Mouse (Mus musculus) G1E (cell line): ENCODE results near the gene Atg101. TPM values are rescaled to one million over a fixed set of nuclear protein-coding genes. Genes with fewer than 3 reads are reported as not detected.

Source experiments
- ATAC-seq: 2 replicates; pipeline ENCODE4 v1.8.0; 2016; ENCODE audit warnings: mild to moderate bottlenecking; ENCODE audit not compliant: insufficient number of reproducible peaks, poor library complexity, low FRiP score, severe bottlenecking; ENCODE audit errors: extremely low read depth
- DNase-seq: peaks from one replicate; pipeline ENCODE4 v3.0.0; 2012; ENCODE audit warnings: low spot score
- H3K27me3 ChIP-seq: 2 replicates; pipeline ENCODE4 v1.6.1; 2012; ENCODE audit warnings: mild to moderate bottlenecking, low read length, inconsistent platforms; ENCODE audit not compliant: insufficient read depth
- H3K36me3 ChIP-seq: replicated peaks from 2 replicates; pipeline ENCODE3; 2012; ENCODE audit warnings: mild to moderate bottlenecking, inconsistent platforms
- H3K4me1 ChIP-seq: 2 replicates; pipeline ENCODE4 v1.6.1; 2012; ENCODE audit warnings: low read depth, low read length, inconsistent platforms, mixed read lengths; ENCODE audit not compliant: insufficient read depth
- H3K4me3 ChIP-seq: 2 replicates; pipeline ENCODE4 v1.5.1; 2012; ENCODE audit warnings: low read depth, mild to moderate bottlenecking, inconsistent platforms, low read length, moderate library complexity, mixed read lengths
- H3K9me3 ChIP-seq: replicated peaks from 2 replicates; pipeline ENCODE4 v1.6.1; 2012; ENCODE audit warnings: inconsistent platforms
- CTCF ChIP-seq: IDR thresholded peaks from 2 replicates; pipeline ENCODE4 v1.5.1; 2012; ENCODE audit warnings: low read depth, low read length, inconsistent platforms, mixed read lengths
- GATA1 ChIP-seq: IDR thresholded peaks from 2 replicates; pipeline ENCODE4 v1.6.1; 2012; ENCODE audit warnings: borderline replicate concordance, low read length, inconsistent platforms, mixed read lengths
- GATA2 ChIP-seq: IDR thresholded peaks from 2 replicates; pipeline ENCODE4 v1.6.1; 2012; ENCODE audit warnings: low read depth, low read length, inconsistent platforms, borderline replicate concordance
- POLR2AphosphoS5 ChIP-seq: IDR thresholded peaks from 2 replicates; pipeline ENCODE4 v1.6.1; 2012; ENCODE audit warnings: low read depth, low read length, inconsistent platforms; ENCODE audit not compliant: insufficient replicate concordance
- TAL1 ChIP-seq: conservative IDR thresholded peaks from 2 replicates; pipeline ENCODE4 v1.6.1; 2012; ENCODE audit warnings: low read depth, low read length, inconsistent platforms, mixed read lengths
- polyA plus RNA-seq: library from polyadenylated mRNA; stranded (reverse); fragments of >175 nt; gene quantifications from 2 replicates; pipeline ENCODE4 v1.2.3, GENCODE M21; 2012
- total RNA-seq, 2 experiments: library from RNA; stranded (forward) in 1 of 2; stranded (reverse) in 1 of 2; fragments of 200-1000 nt in 1 of 2; fragments of >200 nt in 1 of 2; fragmentation: Nextera tagmentation in 1 of 2; gene quantifications; 2 replicates each; pipeline ENCODE4 v1.2.3; 2014 to 2017

Gene Atg101
- total and polyA plus RNA-seq, 3 experiments: 5.9 to 42.5 (median 34.6) TPM

DNA sequence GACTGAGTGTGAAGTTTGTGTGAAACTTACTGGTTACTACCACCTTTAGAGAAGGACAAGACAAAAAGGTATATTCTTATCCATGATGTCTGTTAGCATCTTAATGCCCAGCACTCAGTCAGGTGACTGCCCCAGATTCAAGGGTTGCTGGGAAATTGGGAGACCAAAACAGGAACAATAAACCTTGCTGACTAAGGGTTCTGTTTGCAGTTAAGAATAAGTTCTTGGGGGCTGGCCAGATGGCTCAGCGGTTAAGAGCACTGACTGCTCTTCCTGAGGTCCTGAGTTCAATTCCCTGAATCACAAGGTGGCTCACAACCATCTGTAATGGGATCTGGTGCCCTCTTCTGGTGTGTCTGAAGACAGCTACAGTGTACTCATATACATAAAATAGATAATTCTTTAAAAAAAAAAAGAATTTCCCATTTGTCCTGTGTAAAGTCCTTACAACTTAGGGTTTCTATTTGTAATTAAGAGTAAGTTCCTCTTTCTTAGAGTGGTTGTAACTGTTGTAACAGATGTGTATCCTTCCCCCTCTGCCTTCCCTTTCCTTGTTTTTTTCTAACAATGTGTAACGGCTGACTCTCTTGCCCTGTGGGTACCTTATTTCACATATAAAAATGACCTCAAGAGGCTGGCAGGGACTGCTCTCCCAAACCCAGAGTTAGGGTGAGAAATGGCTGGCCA is 33.9 kb downstream of the Atg101 start:
- no peak for TF ChIP-seq CTCF
- no peak for TF ChIP-seq GATA2
- no peak for TF ChIP-seq TAL1
- ATAC-seq (no peak), DNase-seq (no peak)
- Histone ChIP-seq H3K4me3 (no peak overlapping the region), H3K36me3 (no peaks in the 10 kb centered on the region), H3K9me3 (peaks cover 38% of the 10 kb centered on the region), H3K4me1 (peaks cover 50% of the 10 kb centered on the region), H3K27me3 (0 out of 2 replicates have a peak, but pooled peaks cover 2% of the 10 kb centered on the region)

DNA sequence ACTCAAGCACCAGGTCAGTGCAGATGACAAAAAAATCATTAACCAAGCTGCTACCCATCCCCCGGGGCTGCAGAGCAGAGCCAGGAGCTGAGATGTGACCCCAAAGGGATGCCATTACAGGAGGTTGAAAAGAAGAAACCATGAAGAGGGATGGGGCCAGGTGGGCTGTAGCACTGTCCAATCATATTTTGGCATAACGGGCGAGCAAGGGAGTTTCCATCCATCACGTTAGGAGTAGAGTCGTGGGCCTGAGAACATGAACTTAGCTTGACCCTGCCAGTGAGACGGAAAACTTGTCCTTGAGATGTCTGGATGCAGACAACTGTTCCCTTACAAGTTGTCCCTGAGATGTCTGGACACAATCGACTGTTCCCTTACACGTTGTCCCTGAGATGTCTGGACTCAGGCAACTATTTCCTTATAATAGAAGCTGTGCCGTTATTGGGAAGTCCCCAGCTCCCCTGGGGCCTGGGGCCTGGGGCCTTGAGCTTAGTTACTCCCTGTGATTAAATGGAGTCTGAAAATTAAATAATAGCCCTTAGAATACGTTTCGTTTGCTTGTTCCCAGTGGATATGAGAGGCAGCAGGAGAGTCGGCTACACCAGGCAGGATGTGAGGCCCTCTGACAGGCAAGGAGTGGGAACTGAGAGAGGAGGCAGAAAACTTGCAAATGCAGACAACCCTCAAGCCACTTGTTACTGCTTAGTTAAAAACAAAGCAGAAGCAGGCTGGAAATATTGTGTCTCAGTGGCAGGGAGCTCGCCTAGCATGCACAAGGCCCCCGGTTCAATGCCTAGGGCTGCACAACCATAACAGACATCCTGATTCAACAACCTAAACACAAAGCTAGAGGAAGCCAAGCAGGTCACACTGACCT is 35.1 kb downstream of the Atg101 start:
- no peak overlapping the region for H3K4me3 ChIP-seq
- TF ChIP-seq TAL1 (no peak), POLR2AphosphoS5 (no peak), GATA1 (no peak), CTCF (no peak), GATA2 (no peak)
- no peak for DNase-seq
- no peaks in the 10 kb centered on the region for H3K36me3 ChIP-seq
- H3K27me3 ChIP-seq: 0 out of 2 replicates have a peak, but pooled peaks cover 2% of the 10 kb centered on the region
- peaks cover 50% of the 10 kb centered on the region for H3K4me1 ChIP-seq
- peaks cover 45% of the 10 kb centered on the region for H3K9me3 ChIP-seq
- no peak for ATAC-seq

DNA sequence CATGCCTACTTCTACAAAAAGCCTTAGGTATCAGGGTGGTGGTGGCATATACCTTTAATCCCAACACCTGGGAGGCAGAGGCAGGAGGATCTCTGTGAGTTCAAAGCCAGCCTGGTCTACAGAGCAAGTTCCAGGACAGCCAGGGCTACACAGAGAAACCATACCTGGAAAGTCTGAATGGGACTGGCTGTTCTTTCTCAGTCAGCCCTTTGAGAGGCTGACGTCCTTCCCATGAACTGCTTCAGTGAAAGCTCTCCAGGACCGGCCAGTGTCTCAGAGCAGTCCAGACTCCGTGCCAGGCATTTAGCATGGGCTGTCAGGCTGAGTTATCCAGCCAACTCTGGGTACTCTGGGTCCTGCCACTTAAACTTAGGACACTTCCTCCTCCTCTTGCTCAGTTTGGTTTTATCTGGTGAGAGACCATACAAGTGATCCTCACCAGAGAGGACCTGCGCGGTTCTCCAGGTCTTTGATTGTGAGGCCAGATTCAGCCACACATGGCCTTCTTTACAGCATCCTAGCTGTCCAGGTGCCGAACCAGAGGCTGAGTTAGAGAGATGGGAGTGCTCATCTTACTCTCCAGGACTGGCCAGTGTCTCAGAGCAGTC is 36.0 kb downstream of the Atg101 start:
- no peak overlapping the region for H3K4me3 ChIP-seq
- ATAC-seq (no peak), DNase-seq (no peak)
- no peaks in the 10 kb centered on the region for H3K36me3 ChIP-seq
- 0 out of 2 replicates have a peak, but pooled peaks cover 2% of the 10 kb centered on the region for H3K27me3 ChIP-seq
- H3K4me1 ChIP-seq: peaks cover 50% of the 10 kb centered on the region
- peaks cover 39% of the 10 kb centered on the region for H3K9me3 ChIP-seq
- TF ChIP-seq TAL1: no peak
- no peak for TF ChIP-seq CTCF

DNA sequence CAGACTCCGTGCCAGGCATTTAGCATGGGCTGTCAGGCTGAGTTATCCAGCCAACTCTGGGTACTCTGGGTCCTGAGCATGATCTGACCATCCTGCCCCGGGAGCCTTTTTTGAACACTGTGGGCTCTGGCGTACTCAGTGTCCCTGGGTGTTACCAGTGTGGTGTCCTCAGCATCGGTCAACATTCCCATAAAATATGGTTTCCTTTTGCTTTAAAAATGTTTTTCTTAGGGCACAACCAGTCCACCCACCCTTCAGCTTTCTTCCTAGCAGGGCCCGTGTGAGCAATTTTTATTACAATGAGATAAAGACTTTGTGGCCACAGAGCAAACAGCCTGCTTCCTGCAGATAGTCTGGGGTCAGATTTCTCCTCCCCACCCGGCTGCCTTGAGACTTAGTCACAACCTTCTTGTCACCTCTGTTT is 36.6 kb downstream of the Atg101 start:
- DNase-seq: no peak
- ATAC-seq: peak; percentile 65
- TF ChIP-seq CTCF (no peak), TAL1 (no peak; the same call in 1 of the 2 replicates), GATA1 (no peak), POLR2AphosphoS5 (no peak), GATA2 (no peak)
- Histone ChIP-seq H3K27me3 (0 out of 2 replicates have a peak, but pooled peaks cover 2% of the 10 kb centered on the region), H3K4me1 (peaks cover 47% of the 10 kb centered on the region), H3K9me3 (peaks cover 40% of the 10 kb centered on the region), H3K36me3 (no peaks in the 10 kb centered on the region), H3K4me3 (no peak overlapping the region)

DNA sequence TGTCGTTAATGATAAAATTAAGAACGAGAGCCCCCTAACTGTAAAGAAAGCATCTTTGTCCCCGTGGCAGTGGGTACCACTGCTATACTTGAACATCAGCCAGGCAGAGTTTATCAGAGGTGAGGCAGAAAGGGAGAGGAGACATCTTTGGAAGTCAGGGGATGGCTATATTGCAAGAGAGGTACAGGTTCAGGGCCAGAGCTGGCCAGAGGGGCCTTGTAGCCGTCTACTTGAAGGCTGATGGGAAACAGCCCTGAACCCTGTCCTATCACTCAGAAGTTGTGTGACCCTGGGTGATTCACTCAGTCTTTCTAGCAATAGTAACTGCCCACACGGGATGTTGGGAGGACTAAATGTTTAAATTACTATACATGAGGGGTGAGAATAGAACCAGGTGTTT is 37.1 kb downstream of the Atg101 start:
- H3K4me1 ChIP-seq: peaks cover 43% of the 10 kb centered on the region
- peaks cover 41% of the 10 kb centered on the region for H3K9me3 ChIP-seq
- H3K4me3 ChIP-seq: no peak overlapping the region
- H3K27me3 ChIP-seq: 0 out of 2 replicates have a peak, but pooled peaks cover 2% of the 10 kb centered on the region
- no peak for DNase-seq
- no peaks in the 10 kb centered on the region for H3K36me3 ChIP-seq
- no peak for TF ChIP-seq GATA1
- no peak for TF ChIP-seq TAL1
- TF ChIP-seq POLR2AphosphoS5: no peak
- no peak for TF ChIP-seq GATA2
- no peak for TF ChIP-seq CTCF
- no peak for ATAC-seq

DNA sequence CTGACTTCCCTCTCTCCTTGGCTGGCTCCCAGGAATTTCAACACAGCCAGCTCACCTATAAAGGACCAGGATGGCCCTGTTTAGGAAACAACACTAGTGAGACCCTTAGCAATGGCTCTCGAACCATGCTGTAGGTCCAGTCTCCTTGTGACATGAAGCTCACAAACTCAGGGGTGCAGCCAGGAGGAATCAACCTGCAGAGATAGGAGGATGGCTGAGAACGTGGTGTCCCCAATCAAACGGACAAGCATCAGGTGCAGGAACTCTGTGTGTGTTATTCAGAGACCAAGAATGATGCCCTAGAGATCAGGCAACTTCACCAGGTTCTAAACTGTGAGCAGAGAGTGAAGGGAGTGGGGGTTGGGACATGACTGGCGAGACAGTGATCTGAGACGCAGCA is 38.0 kb downstream of the Atg101 start:
- Histone ChIP-seq H3K27me3 (no peaks in the 10 kb centered on the region), H3K9me3 (peaks cover 37% of the 10 kb centered on the region), H3K4me1 (peaks cover 43% of the 10 kb centered on the region), H3K4me3 (no peak overlapping the region), H3K36me3 (no peaks in the 10 kb centered on the region)
- no peak for DNase-seq
- ATAC-seq: no peak
- no peak for TF ChIP-seq TAL1
